Mouse (Mus musculus) kidney, adult 11 months (tissue): ENCODE measurements at regions not wholly inside any gene's neighbourhood (a gene's known extent, or its start where the extent isn't known, plus 50 kb on each side); places are given as distances from the start of the nearest gene placed in this dataset.

Experiments
- DNase-seq: peaks from one replicate; pipeline ENCODE4 v3.0.0; 2022

- DNase-seq: peak; percentile 8
These were observed 222.2 kb upstream of the Cnr1 start for GRCm38 (mm10) chr4:33702028-33702666.

GRCm38 (mm10) chr4:33705722-33706121 is 218.7 kb upstream of the Cnr1 start:
- no peak for DNase-seq

- DNase-seq: no peak
These were observed 217.6 kb upstream of the Cnr1 start for GRCm38 (mm10) chr4:33706785-33707184.

- no peak for DNase-seq
These were observed 207.8 kb upstream of the Cnr1 start for GRCm38 (mm10) chr4:33716475-33717117.

GRCm38 (mm10) chr4:33720972-33721371 is 203.4 kb upstream of the Cnr1 start:
- no peak for DNase-seq

GRCm38 (mm10) chr4:33721971-33722370 is 202.4 kb upstream of the Cnr1 start:
- DNase-seq: no peak

GRCm38 (mm10) chr4:33731837-33732236 is 192.6 kb upstream of the Cnr1 start:
- no peak for DNase-seq

- peak; percentile 5 for DNase-seq
These were observed 189.5 kb upstream of the Cnr1 start for GRCm38 (mm10) chr4:33734923-33735322.

GRCm38 (mm10) chr4:33735442-33735966 is 188.9 kb upstream of the Cnr1 start:
- DNase-seq: no peak

GRCm38 (mm10) chr4:33736061-33736701 is 188.2 kb upstream of the Cnr1 start:
- DNase-seq: no peak

- no peak for DNase-seq
These were observed 187.1 kb upstream of the Cnr1 start for GRCm38 (mm10) chr4:33737337-33737736.

GRCm38 (mm10) chr4:33737859-33738417 is 186.5 kb upstream of the Cnr1 start:
- no peak for DNase-seq

- no peak for DNase-seq
These were observed 185.0 kb upstream of the Cnr1 start for GRCm38 (mm10) chr4:33739211-33739904.

- DNase-seq: no peak
These were observed 183.4 kb upstream of the Cnr1 start for GRCm38 (mm10) chr4:33740982-33741381.

GRCm38 (mm10) chr4:33745180-33745579 is 179.2 kb upstream of the Cnr1 start:
- no peak for DNase-seq

- peak; percentile 13 for DNase-seq
These were observed 177.0 kb upstream of the Cnr1 start for GRCm38 (mm10) chr4:33747316-33747895.

GRCm38 (mm10) chr4:33767721-33768120 is 156.7 kb upstream of the Cnr1 start:
- DNase-seq: no peak

GRCm38 (mm10) chr4:33786027-33786426 is 138.4 kb upstream of the Cnr1 start:
- DNase-seq: no peak

- DNase-seq: no peak
These were observed 137.4 kb upstream of the Cnr1 start for GRCm38 (mm10) chr4:33786958-33787357.

GRCm38 (mm10) chr4:33793398-33793797 is 131.0 kb upstream of the Cnr1 start:
- DNase-seq: no peak

- no peak for DNase-seq
These were observed 128.9 kb upstream of the Cnr1 start for GRCm38 (mm10) chr4:33795461-33795860.

- no peak for DNase-seq
These were observed 126.4 kb upstream of the Cnr1 start for GRCm38 (mm10) chr4:33797964-33798363.

GRCm38 (mm10) chr4:33798654-33799053 is 125.7 kb upstream of the Cnr1 start:
- no peak for DNase-seq
